Comparison of ENCODE assay signal across 17 mouse cellular contexts in genomic region chr5:134458416-134458815, GRCm38 (mm10).
"Had no signal": no experiment of that assay in that cellular context is flagged by ENCODE, and none has a peak within 500 bp of the region (broad histone marks: within the 10 kb centered on the region; RNA-seq: fewer than 3 reads in every experiment).

No protein-coding gene starts in this region.

- ATAC-seq: liver, postnatal 0 days; midbrain, embryonic 13.5 days; midbrain, embryonic 15.5 days had no signal

- H3K9ac ChIP-seq: liver, embryonic 13.5 days; liver, embryonic 15.5 days; liver, postnatal 0 days; lung, embryonic 14.5 days; midbrain, embryonic 13.5 days; midbrain, embryonic 15.5 days; neural tube, embryonic 13.5 days; neural tube, embryonic 15.5 days had no signal

- H3K9me3 ChIP-seq: liver, embryonic 13.5 days; liver, embryonic 15.5 days; midbrain, embryonic 10.5 days; midbrain, embryonic 13.5 days; midbrain, embryonic 15.5 days; neural tube, embryonic 13.5 days; neural tube, embryonic 15.5 days had no signal

- H3K27me3 ChIP-seq: liver, embryonic 13.5 days; liver, embryonic 15.5 days; midbrain, embryonic 13.5 days; midbrain, embryonic 15.5 days; neural tube, embryonic 13.5 days; neural tube, embryonic 15.5 days had no signal

- H3K4me2 ChIP-seq: liver, embryonic 13.5 days; liver, embryonic 15.5 days; lung, embryonic 14.5 days; midbrain, embryonic 13.5 days; midbrain, embryonic 15.5 days; neural tube, embryonic 13.5 days; neural tube, embryonic 15.5 days had no signal

- H3K27ac ChIP-seq: liver, embryonic 13.5 days; liver, embryonic 15.5 days; midbrain, embryonic 10.5 days; midbrain, embryonic 13.5 days; midbrain, embryonic 15.5 days; neural tube, embryonic 13.5 days; neural tube, embryonic 15.5 days had no signal

- H3K36me3 ChIP-seq: liver, embryonic 13.5 days; liver, embryonic 15.5 days; midbrain, embryonic 15.5 days; neural tube, embryonic 13.5 days; neural tube, embryonic 15.5 days had no signal

- DNase-seq: liver, embryonic 13.5 days; liver, postnatal 0 days; lung, embryonic 14.5 days; lung, postnatal 10 days; retina, postnatal 1 day; right cerebral cortex, adult 18-20 months; right cerebral cortex, postnatal 25 days; right cerebral cortex, postnatal 4 days; spleen, adult 18-20 months; thymus, adult 18-20 months had no signal

- H3K4me3 ChIP-seq: liver, embryonic 13.5 days; liver, embryonic 15.5 days; midbrain, embryonic 10.5 days; midbrain, embryonic 13.5 days; midbrain, embryonic 15.5 days; myocyte; neural tube, embryonic 13.5 days; neural tube, embryonic 15.5 days had no signal
